In genomic region chr10:76963997-76964396, GRCm38 (mm10) we compare ENCODE assay signal across 8 mouse cellular contexts. TPM values are rescaled to one million over a fixed set of nuclear protein-coding genes. Genes with fewer than 3 reads are reported as not detected.
DNase-seq lines count a peak whose midpoint lies in the region; ATAC-seq and TF ChIP-seq lines count a peak whose summit lies in the region.

No protein-coding gene starts in this region.

- no peaks in the 10 kb centered on the region; the same call in 1 of the 2 replicates for H3K27me3 ChIP-seq in midbrain, embryonic 10.5 days (ENCODE audit: low read depth, poor library complexity, severe bottlenecking)
- H3K27me3 ChIP-seq in midbrain, postnatal 0 days (ENCODE audit: insufficient read depth, low read length), result no peaks in the 10 kb centered on the region
- H3K27me3 ChIP-seq in forebrain, embryonic 15.5 days, result no peaks in the 10 kb centered on the region
- H3K27me3 ChIP-seq in kidney, postnatal 0 days (ENCODE audit: insufficient read depth, low read length), result no peaks in the 10 kb centered on the region
- H3K27me3 ChIP-seq in neural tube, embryonic 15.5 days (replicated peaks), result no peaks in the 10 kb centered on the region

- no peak for ATAC-seq in midbrain, postnatal 0 days (ENCODE audit: low FRiP score)
- ATAC-seq in forebrain, embryonic 15.5 days (replicated peaks), result no peak
- no peak for ATAC-seq in kidney, postnatal 0 days (replicated peaks; ENCODE audit: low FRiP score, low read depth)
- ATAC-seq in neural tube, embryonic 15.5 days (ENCODE audit: low FRiP score), result no peak
- no peak for ATAC-seq in inflammation-experienced regulatory T-cells, adult 6 months

- no peaks in the 10 kb centered on the region for H3K9me3 ChIP-seq in midbrain, embryonic 10.5 days (replicated peaks)
- no peaks in the 10 kb centered on the region for H3K9me3 ChIP-seq in midbrain, postnatal 0 days (ENCODE audit: low read length)
- no peaks in the 10 kb centered on the region for H3K9me3 ChIP-seq in forebrain, embryonic 15.5 days
- H3K9me3 ChIP-seq in kidney, postnatal 0 days (replicated peaks; ENCODE audit: low read length), result no peaks in the 10 kb centered on the region
- no peaks in the 10 kb centered on the region for H3K9me3 ChIP-seq in neural tube, embryonic 15.5 days (replicated peaks)

- no peak for TF ChIP-seq CTCF in midbrain, postnatal 0 days (IDR thresholded peaks at IDR 0.05)
- TF ChIP-seq CTCF in kidney, postnatal 0 days (IDR thresholded peaks at IDR 0.05; ENCODE audit: low read depth), result no peak

- no peak overlapping the region for H3K4me2 ChIP-seq in midbrain, postnatal 0 days (ENCODE audit: low read depth, low read length, poor library complexity, severe bottlenecking)
- peak overlapping the region; percentile 9; the same call in 1 of the 2 replicates for H3K4me2 ChIP-seq in forebrain, embryonic 15.5 days (replicated peaks)
- H3K4me2 ChIP-seq in kidney, postnatal 0 days (ENCODE audit: low read length), result peak overlapping the region; percentile 13; the same call in 1 of the 2 replicates
- 0 out of 2 replicates have a peak overlapping the region, but pooled peaks have one; percentile 5 for H3K4me2 ChIP-seq in neural tube, embryonic 15.5 days

- no peak overlapping the region for H3K4me3 ChIP-seq in midbrain, embryonic 10.5 days
- no peak overlapping the region for H3K4me3 ChIP-seq in midbrain, postnatal 0 days (ENCODE audit: low read depth, low read length)
- no peak overlapping the region for H3K4me3 ChIP-seq in forebrain, embryonic 15.5 days
- no peak overlapping the region for H3K4me3 ChIP-seq in kidney, postnatal 0 days (replicated peaks; ENCODE audit: low read depth, low read length)
- no peak overlapping the region for H3K4me3 ChIP-seq in neural tube, embryonic 15.5 days (replicated peaks)

- peak overlapping the region; percentile 67 for H3K27ac ChIP-seq in midbrain, embryonic 10.5 days (replicated peaks)
- H3K27ac ChIP-seq in midbrain, postnatal 0 days (ENCODE audit: low read depth, low read length), result no peak overlapping the region
- H3K27ac ChIP-seq in forebrain, embryonic 15.5 days (replicated peaks), result peak overlapping the region; percentile 44; the same call in 1 of the 2 replicates
- 0 out of 2 replicates have a peak overlapping the region, but pooled peaks have one; percentile 8 for H3K27ac ChIP-seq in kidney, postnatal 0 days
- H3K27ac ChIP-seq in neural tube, embryonic 15.5 days (replicated peaks), result no peak overlapping the region

- DNase-seq in midbrain, embryonic 10.5 days (ENCODE audit: low spot score), result peak; percentile 53
- DNase-seq in midbrain, postnatal 0 days (ENCODE audit: low spot score), result no peak
- DNase-seq in kidney, postnatal 0 days (ENCODE audit: low spot score), result peak; percentile 57
- no peak for DNase-seq in left cerebral cortex, adult 11 months (ENCODE audit: low spot score)
- DNase-seq in ovary, postnatal 14 days (ENCODE audit: low spot score), result no peak

- WGBS in midbrain, embryonic 10.5 days, result 45% methylated on average over 9 of the region's 9 CpGs
- WGBS in midbrain, postnatal 0 days, result 33% methylated on average over 9 of the region's 9 CpGs
- 41% methylated on average over 9 of the region's 9 CpGs for WGBS in forebrain, embryonic 15.5 days
- WGBS in kidney, postnatal 0 days, result 11% methylated on average over 9 of the region's 9 CpGs
- WGBS in neural tube, embryonic 15.5 days, result 23% methylated on average over 9 of the region's 9 CpGs

- no peak overlapping the region for H3K9ac ChIP-seq in midbrain, postnatal 0 days (replicated peaks; ENCODE audit: low read length, poor library complexity, severe bottlenecking)
- H3K9ac ChIP-seq in forebrain, embryonic 15.5 days (replicated peaks), result no peak overlapping the region
- no peak overlapping the region for H3K9ac ChIP-seq in kidney, postnatal 0 days (ENCODE audit: low read depth, low read length)
- H3K9ac ChIP-seq in neural tube, embryonic 15.5 days (replicated peaks), result no peak overlapping the region

- peaks cover 57% of the 10 kb centered on the region for H3K4me1 ChIP-seq in midbrain, embryonic 10.5 days
- no peaks in the 10 kb centered on the region for H3K4me1 ChIP-seq in midbrain, postnatal 0 days (ENCODE audit: insufficient read depth, low read length)
- peaks cover 32% of the 10 kb centered on the region for H3K4me1 ChIP-seq in forebrain, embryonic 15.5 days
- peaks cover 13% of the 10 kb centered on the region; the same call in 1 of the 2 replicates for H3K4me1 ChIP-seq in kidney, postnatal 0 days (replicated peaks; ENCODE audit: insufficient read depth, low read length)
- peaks cover 31% of the 10 kb centered on the region for H3K4me1 ChIP-seq in neural tube, embryonic 15.5 days

- H3K36me3 ChIP-seq in midbrain, embryonic 10.5 days, result no peaks in the 10 kb centered on the region
- H3K36me3 ChIP-seq in midbrain, postnatal 0 days (ENCODE audit: insufficient read depth, low read length), result no peaks in the 10 kb centered on the region
- no peaks in the 10 kb centered on the region for H3K36me3 ChIP-seq in forebrain, embryonic 15.5 days
- no peaks in the 10 kb centered on the region for H3K36me3 ChIP-seq in kidney, postnatal 0 days (ENCODE audit: insufficient read depth, low read length)
- H3K36me3 ChIP-seq in neural tube, embryonic 15.5 days, result no peaks in the 10 kb centered on the region

RNA-seq across cellular contexts. Expression of gene Pcbp3, which starts 2.3 kb away (rescaled TPM):
- polyA plus RNA-seq in midbrain, embryonic 10.5 days (2016; fragmentation: Nextera tagmentation; extraction: Ambion mirVana), result 83.1 and 85.4 TPM in 2 replicates
- total RNA-seq in midbrain, postnatal 0 days (2014; rRNA removed), result 50.0 and 52.4 TPM in 2 replicates
- polyA plus RNA-seq in midbrain, postnatal 0 days (2015; fragmentation: Nextera tagmentation; extraction: Ambion mirVana), result 74.4 and 76.3 TPM in 2 replicates
- 56.3 and 59.4 TPM in 2 replicates for polyA plus RNA-seq in forebrain, embryonic 15.5 days (2015; fragmentation: Nextera tagmentation; extraction: Ambion mirVana)
- 32.3 and 37.8 TPM in 2 replicates for polyA plus RNA-seq in kidney, postnatal 0 days (2015; fragmentation: Nextera tagmentation; extraction: Ambion mirVana)
- polyA plus RNA-seq in neural tube, embryonic 15.5 days (2015; fragmentation: Nextera tagmentation; extraction: Ambion mirVana), result 98.8 and 103 TPM in 2 replicates
- 1 to 10 TPM; 4.5 to 8.6 (median 6.0) TPM for polyA plus RNA-seq in inflammation-experienced regulatory T-cells, adult 6 months (2017; shearing (Covaris generic))

Comparison
In these comparisons a context has a peak if more than half of its experiments do, and no peak if none do; other contexts are left out.
1. DNase-seq: peak in midbrain, embryonic 10.5 days (single experiment) and kidney, postnatal 0 days (single experiment); none in midbrain, postnatal 0 days (single experiment), left cerebral cortex, adult 11 months (single experiment) and ovary, postnatal 14 days (single experiment).
2. H3K27ac ChIP-seq: peak in midbrain, embryonic 10.5 days (single experiment), forebrain, embryonic 15.5 days (single experiment) and kidney, postnatal 0 days (single experiment); none in midbrain, postnatal 0 days (single experiment) and neural tube, embryonic 15.5 days (single experiment).